Mouse (Mus musculus) MEL (cell line): ENCODE measurements around the gene Uox. TPM values are rescaled to one million over a fixed set of nuclear protein-coding genes. Genes with fewer than 3 reads are reported as not detected.

Source experiments
- DNase-seq: peaks from one replicate; pipeline ENCODE4 v3.0.0; 2011; ENCODE audit warnings: low read depth, low spot score
- H3K27ac ChIP-seq: 2 replicates; pipeline ENCODE4 v1.5.1; 2012; ENCODE audit warnings: low read depth, mild to moderate bottlenecking, control low read depth, low read length, moderate library complexity; ENCODE audit not compliant: control insufficient read depth
- H3K27me3 ChIP-seq, 2 experiments: fragments of 150-350 bp in 1 of 2; sonication (generic) in 1 of 2; 2 replicates each; pipeline ENCODE4 v1.6.1; 2012; ENCODE audit warnings: low read length in 2 of 2, mild to moderate bottlenecking in 2 of 2, improper control_type of control experiment in 1 of 2, moderate library complexity in 1 of 2; ENCODE audit not compliant: insufficient read depth in 2 of 2, control insufficient read depth in 1 of 2
- H3K36me3 ChIP-seq, 2 experiments: 2 replicates each; pipeline ENCODE4 v1.6.1; 2012 to 2014; ENCODE audit warnings: low read length in 2 of 2, improper control_type of control experiment in 1 of 2, inconsistent platforms in 1 of 2, mild to moderate bottlenecking in 1 of 2; ENCODE audit not compliant: insufficient read depth in 2 of 2, control insufficient read depth in 1 of 2
- H3K4me1 ChIP-seq, 2 experiments: fragments of 150-350 bp in 1 of 2; sonication (generic) in 1 of 2; 2 replicates each; pipeline ENCODE4 v1.6.1; 2012; ENCODE audit warnings: low read length in 2 of 2, improper control_type of control experiment in 1 of 2, mild to moderate bottlenecking in 1 of 2; ENCODE audit not compliant: insufficient read depth in 2 of 2, control insufficient read depth in 1 of 2
- H3K4me3 ChIP-seq, 2 experiments: fragments of 150-350 bp in 1 of 2; sonication (generic) in 1 of 2; 2 replicates each; pipeline ENCODE4 v1.5.1; 2012; ENCODE audit warnings: low read depth in 2 of 2, low read length in 2 of 2, mild to moderate bottlenecking in 2 of 2, moderate library complexity in 2 of 2, control low read depth in 1 of 2, improper control_type of control experiment in 1 of 2; ENCODE audit not compliant: control insufficient read depth in 1 of 2, insufficient read depth in 1 of 2
- H3K79me2 ChIP-seq: 2 replicates; pipeline ENCODE4 v1.6.1; 2012; ENCODE audit warnings: mild to moderate bottlenecking, low read length, moderate library complexity; ENCODE audit not compliant: control insufficient read depth, poor library complexity, insufficient read depth
- H3K9ac ChIP-seq: 2 replicates; pipeline ENCODE4 v1.6.1; 2012; ENCODE audit warnings: low read depth, mild to moderate bottlenecking, control low read depth, low read length, moderate library complexity; ENCODE audit not compliant: control insufficient read depth, poor library complexity, severe bottlenecking
- H3K9me3 ChIP-seq: fragments of 150-350 bp; sonication (generic); replicated peaks from 2 replicates; pipeline ENCODE4 v1.6.1; 2012; ENCODE audit warnings: mild to moderate bottlenecking, low read length, improper control_type of control experiment, moderate library complexity; ENCODE audit not compliant: insufficient read depth
- BHLHE40 ChIP-seq: IDR thresholded peaks from 2 replicates; pipeline ENCODE4 v1.6.1; 2012; ENCODE audit warnings: low read depth, mild to moderate bottlenecking, inconsistent platforms, low read length, improper control_type of control experiment, borderline replicate concordance
- CTCF ChIP-seq, 3 experiments: IDR thresholded peaks in 2 of 3; conservative IDR thresholded peaks in 1 of 3; 2 replicates each; pipeline ENCODE4 v1.5.1; 2011 to 2012; ENCODE audit warnings: low read length in 3 of 3, low read depth in 2 of 3, mild to moderate bottlenecking in 2 of 3, improper control_type of control experiment in 1 of 3, inconsistent platforms in 1 of 3, mixed read lengths in 1 of 3, moderate library complexity in 1 of 3; ENCODE audit not compliant: control insufficient read depth in 1 of 3, insufficient read depth in 1 of 3, poor library complexity in 1 of 3, severe bottlenecking in 1 of 3
- E2F4 ChIP-seq: IDR thresholded peaks from 2 replicates; pipeline ENCODE4 v1.6.1; 2011; ENCODE audit warnings: low read depth, low read length, improper control_type of control experiment, borderline replicate concordance
- ELF1 ChIP-seq: IDR thresholded peaks from 2 replicates; pipeline ENCODE4 v1.6.1; 2014; ENCODE audit warnings: low read depth, mild to moderate bottlenecking, inconsistent platforms, low read length, improper control_type of control experiment, moderate library complexity
- MAX ChIP-seq: IDR thresholded peaks from 2 replicates; pipeline ENCODE4 v1.6.1; 2011; ENCODE audit warnings: low read length, improper control_type of control experiment
- MEF2A ChIP-seq: IDR thresholded peaks from 2 replicates; pipeline ENCODE4 v1.6.1; 2014; ENCODE audit warnings: low read depth, mild to moderate bottlenecking, inconsistent platforms, low read length, improper control_type of control experiment; ENCODE audit not compliant: poor library complexity, insufficient replicate concordance, severe bottlenecking; ENCODE audit errors: extremely low read depth
- MXI1 ChIP-seq: IDR thresholded peaks from 2 replicates; pipeline ENCODE4 v1.6.1; 2011; ENCODE audit warnings: mild to moderate bottlenecking, low read depth, low read length, improper control_type of control experiment
- MYB ChIP-seq: IDR thresholded peaks from 2 replicates; pipeline ENCODE4 v1.6.1; 2011; ENCODE audit warnings: mild to moderate bottlenecking, low read depth, low read length, improper control_type of control experiment
- MYC ChIP-seq: IDR thresholded peaks from 2 replicates; pipeline ENCODE4 v1.6.1; 2011; ENCODE audit warnings: low read depth, mild to moderate bottlenecking, low read length, improper control_type of control experiment, moderate library complexity
- NRF1 ChIP-seq: IDR thresholded peaks from 2 replicates; pipeline ENCODE4 v1.6.1; 2014; ENCODE audit warnings: low read depth, mild to moderate bottlenecking, inconsistent platforms, low read length, improper control_type of control experiment, moderate library complexity; ENCODE audit not compliant: poor library complexity, insufficient read depth, severe bottlenecking
- POLR2A ChIP-seq, 2 experiments: IDR thresholded peaks; 2 replicates each; pipeline ENCODE4 v1.6.1; 2011 to 2012; ENCODE audit warnings: low read length in 2 of 2, mild to moderate bottlenecking in 2 of 2, control low read depth in 1 of 2, improper control_type of control experiment in 1 of 2, low read depth in 1 of 2, moderate library complexity in 1 of 2; ENCODE audit not compliant: control insufficient read depth in 1 of 2, insufficient read depth in 1 of 2, poor library complexity in 1 of 2
- RAD21 ChIP-seq: IDR thresholded peaks from 2 replicates; pipeline ENCODE4 v1.6.1; 2011; ENCODE audit warnings: mild to moderate bottlenecking, low read depth, low read length, improper control_type of control experiment
- RCOR1 ChIP-seq: IDR thresholded peaks from 2 replicates; pipeline ENCODE4 v1.6.1; 2012; ENCODE audit warnings: low read depth, mild to moderate bottlenecking, inconsistent platforms, low read length, improper control_type of control experiment
- SIN3A ChIP-seq: IDR thresholded peaks from 2 replicates; pipeline ENCODE4 v1.6.1; 2012; ENCODE audit warnings: low read length, improper control_type of control experiment, inconsistent platforms
- SMC3 ChIP-seq: IDR thresholded peaks from 2 replicates; pipeline ENCODE4 v1.6.1; 2011; ENCODE audit warnings: low read depth, low read length, improper control_type of control experiment
- TBP ChIP-seq: IDR thresholded peaks from 2 replicates; pipeline ENCODE4 v1.8.0; 2011; ENCODE audit warnings: low read depth, low read length, improper control_type of control experiment
- TCF12 ChIP-seq: IDR thresholded peaks from 2 replicates; pipeline ENCODE4 v1.6.1; 2014; ENCODE audit warnings: low read depth, mild to moderate bottlenecking, inconsistent platforms, low read length, improper control_type of control experiment, moderate library complexity
- UBTF ChIP-seq: IDR thresholded peaks from 2 replicates; pipeline ENCODE4 v1.6.1; 2012; ENCODE audit warnings: low read depth, mild to moderate bottlenecking, inconsistent platforms, low read length, improper control_type of control experiment, moderate library complexity, borderline replicate concordance; ENCODE audit not compliant: insufficient read depth
- USF2 ChIP-seq, 2 experiments: IDR thresholded peaks; 2 replicates each; pipeline ENCODE4 v1.6.1; 2011 to 2012; ENCODE audit warnings: improper control_type of control experiment in 2 of 2, low read length in 2 of 2, borderline replicate concordance in 1 of 2, inconsistent platforms in 1 of 2, low read depth in 1 of 2, mild to moderate bottlenecking in 1 of 2; ENCODE audit not compliant: insufficient read depth in 1 of 2
- ZNF384 ChIP-seq: IDR thresholded peaks from 2 replicates; pipeline ENCODE4 v1.6.1; 2012; ENCODE audit warnings: low read depth, mild to moderate bottlenecking, inconsistent platforms, low read length, improper control_type of control experiment
- polyA plus RNA-seq, 2 experiments: library from polyadenylated mRNA; stranded (reverse) in 1 of 2; unstranded in 1 of 2; fragments of >175 nt in 1 of 2; fragments of >200 nt in 1 of 2; gene quantifications; 2 replicates each; pipeline versions ENCODE4 v1.2.1 to v1.2.4; 2012; ENCODE audit warnings: low replicate concordance in 2 of 2, low read depth in 1 of 2; ENCODE audit not compliant: insufficient read length in 2 of 2, insufficient read depth in 1 of 2, missing spikeins in 1 of 2
- total RNA-seq: library from RNA; depleted of rRNA; stranded (reverse); fragments of 300-350 nt; gene quantifications from 2 replicates; pipeline ENCODE4 v1.2.3, GENCODE M21; 2012

The Uox gene
- total and polyA plus RNA-seq, 3 experiments, result not detected

DNA sequence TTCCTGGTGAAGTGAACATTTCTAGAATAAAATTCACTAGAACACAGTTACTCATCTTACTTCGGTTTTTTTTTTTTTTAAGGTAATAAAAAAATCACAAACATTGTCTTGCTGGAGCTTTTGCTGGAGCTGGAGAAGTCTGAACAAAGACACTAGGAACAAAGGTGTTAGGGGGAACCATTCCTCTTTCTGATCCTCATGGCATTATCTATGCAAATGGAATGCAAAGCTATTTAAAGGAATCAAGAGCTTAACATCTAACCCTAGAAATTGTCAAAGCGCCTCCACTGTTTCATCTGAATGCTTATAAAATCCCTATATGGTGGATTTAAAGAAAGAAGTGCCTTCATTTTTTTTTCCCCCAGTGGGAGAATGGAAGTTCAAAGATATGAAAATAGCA, 41.9 kb upstream of the Uox start:
- TF ChIP-seq E2F4 (no peak), ELF1 (no peak), TBP (no peak), UBTF (no peak), RAD21 (no peak), MYC (no peak), POLR2A (IDR thresholded peaks at IDR 0.05; ENCODE audit: control insufficient read depth in 1 of 2, insufficient read depth in 1 of 2, low read depth in 1 of 2, low read length in 2 of 2, poor library complexity in 1 of 2) (no peak), BHLHE40 (no peak), RCOR1 (no peak), ZNF384 (no peak), MXI1 (no peak)
- Histone ChIP-seq H3K27me3 (peaks cover 2 to 5% of the 10 kb centered on the region in 2 experiments), H3K27ac (no peak overlapping the region), H3K9ac (no peak overlapping the region), H3K4me3 (no peak overlapping the region), H3K79me2 (no peaks in the 10 kb centered on the region), H3K36me3 (no peaks in the 10 kb centered on the region), H3K9me3 (no peaks in the 10 kb centered on the region), H3K4me1 (no peaks in the 10 kb centered on the region)
- DNase-seq, result no peak

DNA sequence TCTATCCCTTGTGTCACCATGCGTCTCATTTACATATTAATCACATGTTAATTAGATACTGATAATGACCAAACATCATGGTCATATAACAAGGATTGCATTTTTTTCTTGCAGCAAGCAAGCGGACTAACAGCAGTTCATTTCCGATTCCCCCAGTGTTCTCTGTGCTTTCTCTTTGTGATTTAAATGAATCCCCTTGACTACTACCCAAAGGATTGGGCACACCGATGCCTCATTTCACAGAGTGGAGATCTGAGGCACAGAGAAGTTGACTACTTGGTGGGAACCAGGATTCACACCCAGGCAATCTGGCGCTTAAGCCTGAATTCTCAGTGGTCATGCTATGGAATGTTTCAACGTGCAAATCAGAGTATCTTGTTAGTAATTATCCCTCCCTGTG, 35.2 kb upstream of the Uox start:
- H3K79me2 ChIP-seq, result no peaks in the 10 kb centered on the region
- no peaks in the 10 kb centered on the region for H3K27me3 ChIP-seq
- H3K4me3 ChIP-seq, result no peak overlapping the region
- no peaks in the 10 kb centered on the region for H3K36me3 ChIP-seq
- H3K4me1 ChIP-seq, result no peaks in the 10 kb centered on the region
- no peak for DNase-seq
- no peak overlapping the region for H3K9ac ChIP-seq
- no peak for TF ChIP-seq SMC3
- TF ChIP-seq CTCF (IDR thresholded peaks at IDR 0.05 in 2 of 3, conservative IDR thresholded peaks at IDR 0.05 in 1 of 3; ENCODE audit: control insufficient read depth in 1 of 3, insufficient read depth in 1 of 3, low read depth in 2 of 3, low read length in 3 of 3, poor library complexity in 1 of 3, severe bottlenecking in 1 of 3), result no peak
- TF ChIP-seq NRF1, result no peak
- TF ChIP-seq MEF2A, result no peak
- TF ChIP-seq MAX, result no peak
- TF ChIP-seq MYB, result no peak
- no peak for TF ChIP-seq SIN3A
- TF ChIP-seq USF2 (IDR thresholded peaks at IDR 0.05; ENCODE audit: borderline replicate concordance in 1 of 2, insufficient read depth in 1 of 2, low read depth in 1 of 2, low read length in 2 of 2), result no peak
- TF ChIP-seq TCF12, result no peak
- TF ChIP-seq UBTF, result no peak
- H3K9me3 ChIP-seq, result no peaks in the 10 kb centered on the region
- H3K27ac ChIP-seq, result no peak overlapping the region
